Mouse (Mus musculus): ENCODE data around the gene Rgs6. TPM values are rescaled to one million over a fixed set of nuclear protein-coding genes. Genes with fewer than 3 reads are reported as not detected.
A peak's percentile ranks its signal among the peaks of the same experiment; 100 is the strongest.

The Rgs6 gene
- polyA plus RNA-seq, 1 experiment from 2014 or later = 1.5 TPM

- 74% methylated on average over 3 of the region's 3 CpGs for WGBS
- DNase-seq (ENCODE audit: low spot score) = no peak
- TF ChIP-seq CTCF (IDR thresholded peaks at IDR 0.05; ENCODE audit: low read depth) (no peak), EP300 (optimal IDR thresholded peaks at IDR 0.05) (no peak)
These were observed 180.6 kb downstream of the Rgs6 start for GRCm38 (mm10) chr12:82768726-82769125.

GRCm38 (mm10) chr12:82772215-82772614, 184.1 kb downstream of the Rgs6 start:
- Histone ChIP-seq H3K4me1 (replicated peaks; ENCODE audit: control insufficient read depth, insufficient read depth) (no peaks in the 10 kb centered on the region), H3K9me3 (ENCODE audit: control insufficient read depth, low read length) (no peaks in the 10 kb centered on the region), H3K27me3 (ENCODE audit: control insufficient read depth, insufficient read depth, low read length) (no peaks in the 10 kb centered on the region), H3K4me2 (replicated peaks; ENCODE audit: low read depth) (no peak overlapping the region), H3K4me3 (ENCODE audit: low read depth, low read length) (no peak overlapping the region), H3K9ac (ENCODE audit: low read length) (no peak overlapping the region), H3K27ac (replicated peaks) (no peak overlapping the region), H3K36me3 (ENCODE audit: control insufficient read depth, insufficient read depth, low read length) (no peaks in the 10 kb centered on the region)
- 93% methylated on average over 2 of the region's 2 CpGs for WGBS
- TF ChIP-seq EP300 (optimal IDR thresholded peaks at IDR 0.05) = no peak
- peak; percentile 49 for TF ChIP-seq CTCF (IDR thresholded peaks at IDR 0.05; ENCODE audit: low read depth)
- DNase-seq (ENCODE audit: low spot score) (no peak), ATAC-seq (ENCODE audit: low FRiP score, low TSS enrichment) (no peak)

More at GRCm38 (mm10) chr12:82768726-82769125, 180.6 kb downstream of the Rgs6 start:
- Histone ChIP-seq H3K9me3 (ENCODE audit: control insufficient read depth, low read length) (no peaks in the 10 kb centered on the region), H3K27ac (replicated peaks) (no peak overlapping the region), H3K4me3 (ENCODE audit: low read depth, low read length) (no peak overlapping the region), H3K27me3 (ENCODE audit: control insufficient read depth, insufficient read depth, low read length) (no peaks in the 10 kb centered on the region), H3K4me1 (replicated peaks; ENCODE audit: control insufficient read depth, insufficient read depth) (no peaks in the 10 kb centered on the region), H3K36me3 (ENCODE audit: control insufficient read depth, insufficient read depth, low read length) (no peaks in the 10 kb centered on the region), H3K4me2 (replicated peaks; ENCODE audit: low read depth) (no peak overlapping the region), H3K9ac (ENCODE audit: low read length) (no peak overlapping the region)
- ATAC-seq (ENCODE audit: low FRiP score, low TSS enrichment) = no peak

GRCm38 (mm10) chr12:82774576-82774975, 186.5 kb downstream of the Rgs6 start:
- TF ChIP-seq EP300 (optimal IDR thresholded peaks at IDR 0.05) (no peak), CTCF (IDR thresholded peaks at IDR 0.05; ENCODE audit: low read depth) (no peak)
- Histone ChIP-seq H3K36me3 (ENCODE audit: control insufficient read depth, insufficient read depth, low read length) (no peaks in the 10 kb centered on the region), H3K9ac (ENCODE audit: low read length) (no peak overlapping the region), H3K4me3 (ENCODE audit: low read depth, low read length) (no peak overlapping the region), H3K9me3 (ENCODE audit: control insufficient read depth, low read length) (no peaks in the 10 kb centered on the region), H3K27ac (replicated peaks) (no peak overlapping the region), H3K27me3 (ENCODE audit: control insufficient read depth, insufficient read depth, low read length) (no peaks in the 10 kb centered on the region), H3K4me2 (replicated peaks; ENCODE audit: low read depth) (no peak overlapping the region), H3K4me1 (replicated peaks; ENCODE audit: control insufficient read depth, insufficient read depth) (no peaks in the 10 kb centered on the region)
- ATAC-seq (ENCODE audit: low FRiP score, low TSS enrichment) = no peak
- DNase-seq (ENCODE audit: low spot score) = no peak
- WGBS = 78% methylated on average over 7 of the region's 7 CpGs

- Histone ChIP-seq H3K4me2 (replicated peaks; ENCODE audit: low read depth) (no peak overlapping the region), H3K4me1 (replicated peaks; ENCODE audit: control insufficient read depth, insufficient read depth) (no peaks in the 10 kb centered on the region), H3K4me3 (ENCODE audit: low read depth, low read length) (no peak overlapping the region), H3K9me3 (ENCODE audit: control insufficient read depth, low read length) (no peaks in the 10 kb centered on the region), H3K27me3 (ENCODE audit: control insufficient read depth, insufficient read depth, low read length) (no peaks in the 10 kb centered on the region), H3K27ac (replicated peaks) (no peak overlapping the region), H3K9ac (ENCODE audit: low read length) (no peak overlapping the region), H3K36me3 (ENCODE audit: control insufficient read depth, insufficient read depth, low read length) (no peaks in the 10 kb centered on the region)
- ATAC-seq (ENCODE audit: low FRiP score, low TSS enrichment) (no peak), DNase-seq (ENCODE audit: low spot score) (no peak)
- TF ChIP-seq EP300 (optimal IDR thresholded peaks at IDR 0.05) = no peak
- no peak for TF ChIP-seq CTCF (IDR thresholded peaks at IDR 0.05; ENCODE audit: low read depth)
- WGBS = 87% methylated on average over 4 of the region's 4 CpGs
These were observed 188.6 kb downstream of the Rgs6 start for GRCm38 (mm10) chr12:82776686-82777085.

- Histone ChIP-seq H3K9ac (ENCODE audit: low read length) (no peak overlapping the region), H3K9me3 (ENCODE audit: control insufficient read depth, low read length) (no peaks in the 10 kb centered on the region), H3K36me3 (ENCODE audit: control insufficient read depth, insufficient read depth, low read length) (no peaks in the 10 kb centered on the region), H3K4me3 (ENCODE audit: low read depth, low read length) (no peak overlapping the region), H3K27me3 (ENCODE audit: control insufficient read depth, insufficient read depth, low read length) (no peaks in the 10 kb centered on the region), H3K4me2 (replicated peaks; ENCODE audit: low read depth) (no peak overlapping the region), H3K27ac (replicated peaks) (no peak overlapping the region), H3K4me1 (replicated peaks; ENCODE audit: control insufficient read depth, insufficient read depth) (no peaks in the 10 kb centered on the region)
- DNase-seq (ENCODE audit: low spot score) = no peak
- TF ChIP-seq EP300 (optimal IDR thresholded peaks at IDR 0.05) (no peak), CTCF (IDR thresholded peaks at IDR 0.05; ENCODE audit: low read depth) (no peak)
- ATAC-seq (ENCODE audit: low FRiP score, low TSS enrichment) = no peak
- 86% methylated on average over 5 of the region's 5 CpGs for WGBS
These were observed 192.8 kb downstream of the Rgs6 start for GRCm38 (mm10) chr12:82780936-82781335.

GRCm38 (mm10) chr12:82781414-82781813, 193.3 kb downstream of the Rgs6 start:
- Histone ChIP-seq H3K9me3 (ENCODE audit: control insufficient read depth, low read length) (no peaks in the 10 kb centered on the region), H3K4me2 (replicated peaks; ENCODE audit: low read depth) (no peak overlapping the region), H3K9ac (ENCODE audit: low read length) (no peak overlapping the region), H3K4me1 (replicated peaks; ENCODE audit: control insufficient read depth, insufficient read depth) (no peaks in the 10 kb centered on the region), H3K36me3 (ENCODE audit: control insufficient read depth, insufficient read depth, low read length) (no peaks in the 10 kb centered on the region), H3K27me3 (ENCODE audit: control insufficient read depth, insufficient read depth, low read length) (no peaks in the 10 kb centered on the region), H3K27ac (replicated peaks) (no peak overlapping the region), H3K4me3 (ENCODE audit: low read depth, low read length) (no peak overlapping the region)
- TF ChIP-seq EP300 (optimal IDR thresholded peaks at IDR 0.05) (no peak), CTCF (IDR thresholded peaks at IDR 0.05; ENCODE audit: low read depth) (no peak)
- DNase-seq (ENCODE audit: low spot score) = no peak
- no peak for ATAC-seq (ENCODE audit: low FRiP score, low TSS enrichment)
- WGBS = 86% methylated on average over 5 of the region's 5 CpGs

Data from stomach, postnatal 0 days (tissue).